Mouse (Mus musculus) hindbrain, embryonic 16.5 days (tissue): ENCODE data around the gene Lman1l. TPM values are rescaled to one million over a fixed set of nuclear protein-coding genes. Genes with fewer than 3 reads are reported as not detected.
A peak's percentile ranks its signal among the peaks of the same experiment; 100 is the strongest.

Experiments used
- ATAC-seq: fragments of 200-750 bp; cut with Nextera tagmentation; 2 replicates; pipeline ENCODE4 v1.8.0; 2017; ENCODE audit warnings: moderate TSS enrichment, moderate library complexity
- H3K27ac ChIP-seq: fragments of 300-500 bp; sonication (generic); 2 replicates; pipeline ENCODE4 v1.5.1; 2014; ENCODE audit warnings: low read depth, mild to moderate bottlenecking, control low read depth, low read length, moderate library complexity
- H3K27me3 ChIP-seq: fragments of 300-500 bp; sonication (generic); replicated peaks from 2 replicates; pipeline ENCODE4 v1.6.1; 2014; ENCODE audit warnings: low read length; ENCODE audit not compliant: control insufficient read depth, insufficient read depth
- H3K36me3 ChIP-seq: fragments of 300-500 bp; sonication (generic); 2 replicates; pipeline ENCODE4 v1.6.1; 2014; ENCODE audit warnings: mild to moderate bottlenecking, low read length, moderate library complexity, mixed read lengths; ENCODE audit not compliant: control insufficient read depth, insufficient read depth
- H3K4me1 ChIP-seq: fragments of 300-500 bp; sonication (generic); 2 replicates; pipeline ENCODE4 v1.6.1; 2014; ENCODE audit warnings: low read depth, low read length; ENCODE audit not compliant: control insufficient read depth, insufficient read depth
- H3K4me2 ChIP-seq: fragments of 300-500 bp; sonication (generic); 2 replicates; pipeline ENCODE4 v1.6.1; 2014; ENCODE audit warnings: mild to moderate bottlenecking, low read length, control low read depth, moderate library complexity
- H3K4me3 ChIP-seq: fragments of 300-500 bp; sonication (generic); 2 replicates; pipeline ENCODE4 v1.5.1; 2014; ENCODE audit warnings: mild to moderate bottlenecking, low read length, control low read depth, moderate library complexity
- H3K9ac ChIP-seq: fragments of 300-500 bp; sonication (generic); 2 replicates; pipeline ENCODE4 v1.6.1; 2014; ENCODE audit warnings: low read depth, mild to moderate bottlenecking, control low read depth, low read length, moderate library complexity
- H3K9me3 ChIP-seq: fragments of 300-500 bp; sonication (generic); 2 replicates; pipeline ENCODE4 v1.6.1; 2014; ENCODE audit warnings: mild to moderate bottlenecking, low read length, moderate library complexity; ENCODE audit not compliant: control insufficient read depth
- WGBS: fragments of 180-500 bp; shearing (Covaris S2); extraction: QIAGEN DNeasy Blood & Tissue Kit; methylation state at CpG from one replicate; pipeline ENCODE4 v1.1.7; 2014; 5-methylcytosine and 5-hydroxymethylcytosine counted together
- polyA plus RNA-seq: library from polyadenylated mRNA; unstranded; fragments of >200 nt; fragmentation: Nextera tagmentation; extraction: Ambion mirVana; gene quantifications from 2 replicates; pipeline ENCODE4 v1.2.1, GENCODE M21; 2015

Lman1l gene
- polyA plus RNA-seq, 1 experiment from 2014 or later = not detected

- Histone ChIP-seq H3K9ac (no peak overlapping the region), H3K4me1 (peaks cover 5% of the 10 kb centered on the region; the same call in 1 of the 2 replicates), H3K27me3 (peaks cover 5% of the 10 kb centered on the region), H3K4me3 (no peak overlapping the region), H3K9me3 (no peaks in the 10 kb centered on the region), H3K4me2 (no peak overlapping the region), H3K36me3 (no peaks in the 10 kb centered on the region; the same call in 1 of the 2 replicates), H3K27ac (no peak overlapping the region)
- ATAC-seq = 0 out of 2 replicates have a peak, but pooled peaks have one; percentile 26
- 11% methylated on average over 3 of the region's 3 CpGs for WGBS
These were observed 19.8 kb downstream of the Lman1l start for GRCm38 (mm10) chr9:57600620-57601352.

GRCm38 (mm10) chr9:57598851-57599563 is 21.6 kb downstream of the Lman1l start:
- Histone ChIP-seq H3K36me3 (peaks cover 6% of the 10 kb centered on the region; the same call in 1 of the 2 replicates), H3K27me3 (no peaks in the 10 kb centered on the region), H3K4me1 (peaks cover 5% of the 10 kb centered on the region; the same call in 1 of the 2 replicates), H3K27ac (no peak overlapping the region; the same call in 1 of the 2 replicates), H3K4me3 (no peak overlapping the region), H3K9ac (no peak overlapping the region), H3K4me2 (no peak overlapping the region), H3K9me3 (no peaks in the 10 kb centered on the region)
- no peak for ATAC-seq
- WGBS = 43% methylated on average over 8 of the region's 8 CpGs

DNA sequence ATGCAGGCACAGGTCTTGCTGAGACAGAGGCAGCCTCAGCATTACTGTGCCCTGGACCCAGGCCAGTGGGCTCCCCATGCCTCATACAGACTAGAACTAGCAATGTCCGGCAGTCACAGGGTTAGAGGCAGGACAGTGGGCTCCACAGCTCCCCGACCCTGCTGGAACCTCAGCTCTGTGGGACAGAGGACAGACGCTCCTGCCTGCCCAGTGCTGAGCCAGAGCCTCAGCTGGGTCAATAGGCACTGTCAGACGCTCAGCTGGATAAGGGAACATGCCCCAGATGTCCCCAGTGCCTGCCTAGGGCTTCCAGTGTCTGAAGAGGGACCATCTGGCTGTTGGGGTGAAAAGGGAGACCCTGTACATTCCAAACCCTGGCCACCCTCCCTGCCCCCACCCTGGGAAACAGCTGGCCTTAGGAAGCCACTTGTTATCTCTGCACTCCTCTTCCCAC is 22.6 kb downstream of the Lman1l start:
- H3K4me1 ChIP-seq = peaks cover 5% of the 10 kb centered on the region; the same call in 1 of the 2 replicates
- H3K9ac ChIP-seq = 0 out of 2 replicates have a peak overlapping the region, but pooled peaks have one; percentile 19
- H3K27ac ChIP-seq = no peak overlapping the region; the same call in 1 of the 2 replicates
- no peak overlapping the region for H3K4me3 ChIP-seq
- H3K36me3 ChIP-seq = peaks cover 12% of the 10 kb centered on the region; the same call in 1 of the 2 replicates
- 20% methylated on average over 4 of the region's 4 CpGs for WGBS
- no peak overlapping the region for H3K4me2 ChIP-seq
- no peaks in the 10 kb centered on the region for H3K27me3 ChIP-seq
- H3K9me3 ChIP-seq = no peaks in the 10 kb centered on the region
- ATAC-seq = no peak

DNA sequence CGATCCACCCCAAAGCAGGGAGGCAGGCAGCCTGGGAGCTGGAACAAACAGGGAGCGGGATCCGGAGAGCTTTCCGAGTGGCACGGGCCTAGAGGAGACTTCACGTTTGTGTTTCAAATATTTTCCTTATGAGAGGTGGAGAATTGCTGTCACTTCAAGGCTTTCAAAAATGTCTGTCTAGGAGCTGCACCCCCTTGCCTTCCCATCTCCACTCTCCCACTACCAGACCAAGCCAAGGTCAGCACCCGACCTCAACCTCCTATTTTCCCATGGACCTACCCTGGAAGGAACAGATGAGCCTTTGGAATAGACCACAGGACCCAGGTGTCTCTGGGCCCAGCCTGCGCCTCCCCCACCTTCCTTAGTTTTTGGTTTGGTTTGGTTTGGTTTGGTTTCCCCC is 23.3 kb downstream of the Lman1l start:
- H3K4me3 ChIP-seq = no peak overlapping the region
- no peaks in the 10 kb centered on the region for H3K9me3 ChIP-seq
- H3K36me3 ChIP-seq = peaks cover 12% of the 10 kb centered on the region; the same call in 1 of the 2 replicates
- WGBS = 86% methylated on average over 8 of the region's 8 CpGs
- peaks cover 5% of the 10 kb centered on the region; the same call in 1 of the 2 replicates for H3K4me1 ChIP-seq
- no peak for ATAC-seq
- H3K4me2 ChIP-seq = no peak overlapping the region
- no peaks in the 10 kb centered on the region for H3K27me3 ChIP-seq
- H3K9ac ChIP-seq = no peak overlapping the region
- no peak overlapping the region for H3K27ac ChIP-seq

GRCm38 (mm10) chr9:57594174-57594509 is 26.4 kb downstream of the Lman1l start:
- no peak overlapping the region for H3K4me3 ChIP-seq
- no peak overlapping the region for H3K9ac ChIP-seq
- no peaks in the 10 kb centered on the region for H3K27me3 ChIP-seq
- 64% methylated on average over 9 of the region's 9 CpGs for WGBS
- no peak overlapping the region for H3K27ac ChIP-seq
- peaks cover 12% of the 10 kb centered on the region; the same call in 1 of the 2 replicates for H3K36me3 ChIP-seq
- no peak overlapping the region for H3K4me2 ChIP-seq
- ATAC-seq = no peak
- no peaks in the 10 kb centered on the region for H3K9me3 ChIP-seq
- peaks cover 8% of the 10 kb centered on the region for H3K4me1 ChIP-seq

DNA sequence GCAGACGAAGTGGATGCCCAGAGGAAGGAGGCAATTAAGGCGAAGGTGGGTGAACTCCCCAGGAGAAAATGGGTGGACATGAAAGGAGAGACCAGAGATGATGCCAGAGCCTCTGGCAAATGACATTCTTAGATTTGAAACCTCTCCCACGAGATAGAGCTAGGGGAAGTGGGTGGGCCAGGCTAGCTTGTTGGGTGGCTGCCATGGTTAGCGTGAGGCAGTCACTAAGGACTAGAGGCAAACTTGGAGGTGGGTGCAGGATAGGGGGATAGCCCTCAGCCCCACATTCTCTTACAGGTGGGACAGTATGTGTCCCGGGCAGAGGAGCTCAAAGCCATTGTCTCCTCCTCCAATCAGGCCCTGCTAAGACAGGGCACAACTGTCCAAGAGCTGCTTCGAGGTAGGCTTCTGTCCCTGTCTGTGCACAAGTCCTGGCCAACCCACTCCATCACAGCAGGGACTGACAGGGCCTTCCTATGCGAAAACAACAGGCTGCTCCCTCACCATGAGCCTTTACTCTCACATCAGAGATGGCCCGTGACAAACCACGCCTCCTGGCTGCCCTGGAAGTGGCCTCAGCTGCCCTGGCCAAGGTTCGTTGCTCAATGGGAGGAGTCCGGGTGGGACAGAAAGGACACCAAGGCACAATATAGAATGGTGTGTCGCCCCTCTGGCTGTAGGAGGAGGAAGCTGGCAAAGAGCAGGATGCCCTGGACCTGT is 27.0 kb downstream of the Lman1l start:
- no peak overlapping the region for H3K4me2 ChIP-seq
- H3K27ac ChIP-seq = no peak overlapping the region
- no peak for ATAC-seq
- H3K4me3 ChIP-seq = no peak overlapping the region
- no peak overlapping the region for H3K9ac ChIP-seq
- H3K36me3 ChIP-seq = peaks cover 12% of the 10 kb centered on the region; the same call in 1 of the 2 replicates
- no peaks in the 10 kb centered on the region for H3K9me3 ChIP-seq
- H3K27me3 ChIP-seq = no peaks in the 10 kb centered on the region
- peaks cover 12% of the 10 kb centered on the region for H3K4me1 ChIP-seq
- 39% methylated on average over 12 of the region's 12 CpGs for WGBS

- Histone ChIP-seq H3K4me1 (peaks cover 13% of the 10 kb centered on the region), H3K4me3 (no peak overlapping the region), H3K27me3 (no peaks in the 10 kb centered on the region), H3K4me2 (no peak overlapping the region), H3K9me3 (no peaks in the 10 kb centered on the region), H3K27ac (no peak overlapping the region), H3K9ac (no peak overlapping the region), H3K36me3 (peaks cover 21% of the 10 kb centered on the region)
- WGBS = 35% methylated on average over 5 of the region's 5 CpGs
- ATAC-seq = no peak
These were observed 29.8 kb downstream of the Lman1l start for GRCm38 (mm10) chr9:57590726-57591125.

GRCm38 (mm10) chr9:57589224-57590126 is 31.1 kb downstream of the Lman1l start, which contains the start of gene Ulk3:
TSS of gene Ulk3 (plus strand) at chr9:57589452.
- Histone ChIP-seq H3K36me3 (peaks cover 24% of the 10 kb centered on the region), H3K4me2 (peak within 1 kb of the TSS; percentile 78), H3K27me3 (no peaks in the 10 kb centered on the region), H3K9me3 (no peaks in the 10 kb centered on the region), H3K4me1 (peaks cover 13% of the 10 kb centered on the region), H3K4me3 (peak within 1 kb of the TSS; percentile 67), H3K9ac (peak within 1 kb of the TSS; percentile 80), H3K27ac (peak within 1 kb of the TSS; percentile 76)
- under 1% methylated on average over 58 of the region's 58 CpGs for WGBS
- peak; percentile 87 for ATAC-seq
